Mouse (Mus musculus) testis, adult 2 months (tissue): Measurements from ENCODE around the gene Nfib. TPM values are rescaled to one million over a fixed set of nuclear protein-coding genes. Genes with fewer than 3 reads are reported as not detected.
"Not testable (repeated sequence)": the region's sequence is repeated elsewhere in the genome, so short reads cannot be mapped to it uniquely, and the experiment has no call there.

Experiments used
- H3K27ac ChIP-seq: fragments of 200-500 bp; 2 replicates; pipeline ENCODE4 v1.5.1; 2012; ENCODE audit warnings: low read depth, low read length; ENCODE audit not compliant: control insufficient read depth, insufficient read depth
- H3K27me3 ChIP-seq: fragments of 200-500 bp; 2 replicates; pipeline ENCODE4 v1.6.1; 2012; ENCODE audit warnings: mild to moderate bottlenecking, low read length, moderate library complexity; ENCODE audit not compliant: control insufficient read depth, insufficient read depth
- H3K36me3 ChIP-seq: fragments of 200-500 bp; 2 replicates; pipeline ENCODE4 v1.6.1; 2012; ENCODE audit warnings: mild to moderate bottlenecking, low read length; ENCODE audit not compliant: control insufficient read depth, insufficient read depth
- H3K4me1 ChIP-seq: fragments of 200-500 bp; 2 replicates; pipeline ENCODE4 v1.6.1; 2012; ENCODE audit warnings: low read length; ENCODE audit not compliant: control insufficient read depth, insufficient read depth
- H3K4me3 ChIP-seq: fragments of 200-500 bp; 2 replicates; pipeline ENCODE4 v1.5.1; 2012; ENCODE audit warnings: low read depth, mild to moderate bottlenecking, low read length, moderate library complexity, mixed read lengths; ENCODE audit not compliant: control insufficient read depth
- CTCF ChIP-seq: fragments of 200-500 bp; IDR thresholded peaks from 2 replicates; pipeline ENCODE4 v1.5.1; 2012; ENCODE audit warnings: low read depth, mild to moderate bottlenecking, inconsistent platforms, low read length, moderate library complexity; ENCODE audit not compliant: control insufficient read depth, insufficient read depth, insufficient replicate concordance
- POLR2A ChIP-seq: fragments of 200-500 bp; IDR thresholded peaks from 2 replicates; pipeline ENCODE4 v1.6.1; 2012; ENCODE audit warnings: low read depth, mild to moderate bottlenecking, inconsistent platforms, low read length, moderate library complexity; ENCODE audit not compliant: control insufficient read depth
- polyA plus RNA-seq: library from polyadenylated mRNA; depleted of rRNA; stranded (reverse); fragments of >200 nt; gene quantifications from 2 replicates; pipeline ENCODE4 v1.2.3, GENCODE M21; 2012

The Nfib gene
- polyA plus RNA-seq, 1 experiment: 1.2 TPM

- Histone ChIP-seq H3K4me1 (no peaks in the 10 kb centered on the region), H3K36me3 (no peaks in the 10 kb centered on the region), H3K27me3 (no peaks in the 10 kb centered on the region), H3K27ac (no peak overlapping the region), H3K4me3 (no peak overlapping the region)
- no peak for TF ChIP-seq CTCF
- no peak for TF ChIP-seq POLR2A
Observed at GRCm38 (mm10) chr4:82275996-82276395, 429.6 kb downstream of the Nfib start.

GRCm38 (mm10) chr4:82273049-82273754 lies 432.3 kb downstream of the Nfib start:
- Histone ChIP-seq H3K36me3 (no peaks in the 10 kb centered on the region), H3K27ac (no peak overlapping the region), H3K4me1 (no peaks in the 10 kb centered on the region), H3K4me3 (no peak overlapping the region), H3K27me3 (no peaks in the 10 kb centered on the region)
- TF ChIP-seq POLR2A: no peak
- no peak for TF ChIP-seq CTCF

GRCm38 (mm10) chr4:82272099-82272498 lies 433.5 kb downstream of the Nfib start:
- no peaks in the 10 kb centered on the region for H3K36me3 ChIP-seq
- H3K4me1 ChIP-seq: peaks cover 2% of the 10 kb centered on the region; the same call in 1 of the 2 replicates
- H3K27ac ChIP-seq: no peak overlapping the region
- H3K27me3 ChIP-seq: no peaks in the 10 kb centered on the region
- no peak overlapping the region for H3K4me3 ChIP-seq
- TF ChIP-seq CTCF (no peak), POLR2A (no peak)

- H3K36me3 ChIP-seq: no peaks in the 10 kb centered on the region
- H3K4me3 ChIP-seq: no peak overlapping the region
- TF ChIP-seq CTCF (no peak), POLR2A (no peak)
- no peaks in the 10 kb centered on the region for H3K27me3 ChIP-seq
- H3K27ac ChIP-seq: no peak overlapping the region
- H3K4me1 ChIP-seq: peaks cover 2% of the 10 kb centered on the region; the same call in 1 of the 2 replicates
Observed at GRCm38 (mm10) chr4:82271547-82271946, 434.0 kb downstream of the Nfib start.

- Histone ChIP-seq H3K27ac (no peak overlapping the region), H3K4me3 (no peak overlapping the region), H3K27me3 (no peaks in the 10 kb centered on the region), H3K36me3 (no peaks in the 10 kb centered on the region), H3K4me1 (peaks cover 2% of the 10 kb centered on the region; the same call in 1 of the 2 replicates)
- TF ChIP-seq POLR2A: no peak
- TF ChIP-seq CTCF: no peak
Observed at GRCm38 (mm10) chr4:82267832-82268778, 437.4 kb downstream of the Nfib start.

- Histone ChIP-seq H3K36me3 (no peaks in the 10 kb centered on the region), H3K4me1 (peaks cover 2% of the 10 kb centered on the region; the same call in 1 of the 2 replicates), H3K27ac (no peak overlapping the region), H3K27me3 (no peaks in the 10 kb centered on the region), H3K4me3 (no peak overlapping the region)
- no peak for TF ChIP-seq CTCF
- TF ChIP-seq POLR2A: no peak
Observed at GRCm38 (mm10) chr4:82266066-82266619, 439.4 kb downstream of the Nfib start.

GRCm38 (mm10) chr4:82258545-82258944 lies 447.0 kb downstream of the Nfib start:
- not testable (repeated sequence) for H3K27me3 ChIP-seq, H3K4me1 ChIP-seq, H3K27ac ChIP-seq, H3K4me3 ChIP-seq, H3K36me3 ChIP-seq
